Mouse (Mus musculus): ENCODE data around the gene Myh7. TPM values are rescaled to one million over a fixed set of nuclear protein-coding genes. Genes with fewer than 3 reads are reported as not detected.

Myh7 gene
- total and polyA plus RNA-seq, 3 experiments: 0.08 TPM; not detected in 2

DNA sequence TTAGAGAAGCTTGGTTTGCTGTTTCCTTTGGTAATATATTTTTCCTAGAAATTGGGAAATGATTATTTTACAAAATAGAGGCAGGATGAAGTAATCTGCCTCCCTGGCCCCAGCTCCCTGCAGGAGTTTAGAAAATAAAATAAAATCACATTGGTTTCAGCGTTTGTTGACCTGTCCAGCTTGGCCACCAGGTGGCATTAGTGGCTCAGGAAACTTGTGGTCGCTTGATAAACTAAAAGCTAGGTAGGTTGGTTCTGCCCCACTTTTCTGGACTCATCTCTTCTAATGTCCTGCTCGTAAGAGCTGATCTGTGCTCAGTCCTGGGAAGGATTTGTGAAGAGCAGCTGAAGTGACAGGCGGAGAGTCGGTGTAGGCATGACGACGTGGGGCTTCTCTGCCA lies 29.8 kb upstream of the Myh7 start:
- H3K4me2 ChIP-seq (ENCODE audit: insufficient read depth, low read depth, poor library complexity, severe bottlenecking): no peak overlapping the region
- no peak overlapping the region for H3K4me3 ChIP-seq (replicated peaks in 1 of 3; ENCODE audit: low read depth in 2 of 3, low read length in 2 of 3, poor library complexity in 1 of 3)
- H3K9ac ChIP-seq (ENCODE audit: insufficient read depth, low read depth): no peak overlapping the region
- H3K27ac ChIP-seq (ENCODE audit: insufficient read depth, low read depth): no peak overlapping the region
- in situ Hi-C loops (cut with MboI; ENCODE audit: low pct_ligation_motif_present, low pct_unique_long_range_greater_than_20kb, low sequenced_read_pairs): no loop called here
- H3K36me3 ChIP-seq (replicated peaks in 1 of 2; ENCODE audit: control insufficient read depth in 1 of 2, insufficient read depth in 1 of 2, low read length in 1 of 2): peaks cover 51 to 74% of the 10 kb centered on the region in 2 experiments
- H3K79me2 ChIP-seq (replicated peaks; ENCODE audit: control insufficient read depth, extremely low read depth, insufficient read depth, poor library complexity, severe bottlenecking): no peaks in the 10 kb centered on the region
- DNase-seq (ENCODE audit: extremely low read depth): peak; percentile 53
- TF ChIP-seq EP300 (IDR thresholded peaks at IDR 0.05; ENCODE audit: low read length) (no peak), RAD21 (IDR thresholded peaks at IDR 0.05; ENCODE audit: low read depth, low read length) (peak; percentile 70), CTCF (conservative IDR thresholded peaks at IDR 0.05 in 1 of 2, IDR thresholded peaks at IDR 0.05 in 1 of 2; ENCODE audit: low read depth in 2 of 2, low read length in 2 of 2) (peak; percentile 30 to 80; a peak in 3 of 4 replicates), SMC3 (IDR thresholded peaks at IDR 0.05; ENCODE audit: low read depth, low read length) (peak; percentile 71)
- H3K9me3 ChIP-seq (replicated peaks; ENCODE audit: low read length): no peaks in the 10 kb centered on the region
- dilution Hi-C loops (cut with MboI; ENCODE audit: extremely low pct_ligation_motif_present, extremely low pct_unique_long_range_greater_than_20kb, low sequenced_read_pairs): no loop called here
- no peaks in the 10 kb centered on the region for H3K27me3 ChIP-seq (replicated peaks)
- no peaks in the 10 kb centered on the region for H3K4me1 ChIP-seq (ENCODE audit: control insufficient read depth in 1 of 2, insufficient read depth in 2 of 2)

DNA sequence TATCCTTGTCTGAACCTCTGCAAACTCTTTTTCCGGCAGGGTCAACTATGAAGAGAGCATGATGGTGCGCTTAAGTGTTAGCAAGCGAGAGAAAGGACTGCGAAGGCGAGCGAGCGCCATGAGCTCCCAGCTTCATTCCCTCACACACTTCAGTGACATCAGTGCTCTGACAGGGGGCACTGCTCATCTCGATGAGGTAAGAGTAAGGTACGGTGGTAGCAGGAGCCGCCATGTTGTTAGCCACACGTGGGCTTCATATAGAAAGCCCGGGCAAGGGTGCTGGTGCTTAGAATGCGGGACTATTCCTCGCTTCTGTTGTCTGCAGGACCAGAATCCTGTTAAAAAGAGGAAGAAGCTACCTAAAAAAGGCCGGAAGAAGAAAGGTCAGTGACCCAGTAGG lies 28.6 kb upstream of the Myh7 start:
- no peak overlapping the region for H3K4me2 ChIP-seq (ENCODE audit: insufficient read depth, low read depth, poor library complexity, severe bottlenecking)
- no peak for TF ChIP-seq MAZ (IDR thresholded peaks at IDR 0.05; ENCODE audit: low read depth, low read length)
- TF ChIP-seq ZMIZ1 (IDR thresholded peaks at IDR 0.05; ENCODE audit: low read depth, low read length): no peak
- TF ChIP-seq EP300 (IDR thresholded peaks at IDR 0.05; ENCODE audit: low read length): no peak
- no peak for TF ChIP-seq SMC3 (IDR thresholded peaks at IDR 0.05; ENCODE audit: low read depth, low read length)
- TF ChIP-seq NRF1 (IDR thresholded peaks at IDR 0.05; ENCODE audit: low read depth, low read length): no peak
- no peak for TF ChIP-seq HCFC1 (IDR thresholded peaks at IDR 0.05; ENCODE audit: low read depth, low read length)
- no peak for TF ChIP-seq CTCF (conservative IDR thresholded peaks at IDR 0.05 in 1 of 2, IDR thresholded peaks at IDR 0.05 in 1 of 2; ENCODE audit: low read depth in 2 of 2, low read length in 2 of 2)
- no peak for TF ChIP-seq ZC3H11A (IDR thresholded peaks at IDR 0.05; ENCODE audit: low read depth, low read length)
- TF ChIP-seq IRF4 (IDR thresholded peaks at IDR 0.05; ENCODE audit: low read depth, low read length): no peak
- TF ChIP-seq ZNF384 (IDR thresholded peaks at IDR 0.05; ENCODE audit: low read depth, low read length): no peak
- TF ChIP-seq JUND (conservative IDR thresholded peaks at IDR 0.05; ENCODE audit: low read depth, low read length): no peak
- TF ChIP-seq ELF1 (IDR thresholded peaks at IDR 0.05; ENCODE audit: low read depth, low read length): no peak
- TF ChIP-seq TCF12 (IDR thresholded peaks at IDR 0.05; ENCODE audit: low read depth, low read length): no peak
- TF ChIP-seq UBTF (IDR thresholded peaks at IDR 0.05; ENCODE audit: low read depth, low read length): no peak
- TF ChIP-seq E2F4 (IDR thresholded peaks at IDR 0.05; ENCODE audit: insufficient replicate concordance, low read depth, low read length): no peak
- TF ChIP-seq ZKSCAN1 (IDR thresholded peaks at IDR 0.05; ENCODE audit: borderline replicate concordance, low read depth, low read length): no peak
- TF ChIP-seq CHD2 (IDR thresholded peaks at IDR 0.05; ENCODE audit: low read length): no peak
- no peak for TF ChIP-seq MAFK (IDR thresholded peaks at IDR 0.05; ENCODE audit: insufficient replicate concordance, low read length)
- no peaks in the 10 kb centered on the region; the same call in none of the 2 replicates for H3K79me2 ChIP-seq (replicated peaks; ENCODE audit: control insufficient read depth, extremely low read depth, insufficient read depth, poor library complexity, severe bottlenecking)
- dilution Hi-C loops (cut with MboI; ENCODE audit: extremely low pct_ligation_motif_present, extremely low pct_unique_long_range_greater_than_20kb, low sequenced_read_pairs) (no loop called here), in situ Hi-C loops (cut with MboI; ENCODE audit: low pct_ligation_motif_present, low pct_unique_long_range_greater_than_20kb, low sequenced_read_pairs) (no loop called here)
- H3K4me3 ChIP-seq (replicated peaks in 1 of 3; ENCODE audit: low read depth in 2 of 3, low read length in 2 of 3, poor library complexity in 1 of 3): no peak overlapping the region
- peaks cover 53 to 81% of the 10 kb centered on the region in 2 experiments for H3K36me3 ChIP-seq (replicated peaks in 1 of 2; ENCODE audit: control insufficient read depth in 1 of 2, insufficient read depth in 1 of 2, low read length in 1 of 2)
- no peaks in the 10 kb centered on the region for H3K4me1 ChIP-seq (ENCODE audit: control insufficient read depth in 1 of 2, insufficient read depth in 2 of 2)
- H3K27me3 ChIP-seq (replicated peaks): no peaks in the 10 kb centered on the region
- DNase-seq (ENCODE audit: extremely low read depth): no peak
- no peak overlapping the region for H3K27ac ChIP-seq (ENCODE audit: insufficient read depth, low read depth)
- H3K9ac ChIP-seq (ENCODE audit: insufficient read depth, low read depth): no peak overlapping the region
- no peaks in the 10 kb centered on the region for H3K9me3 ChIP-seq (replicated peaks; ENCODE audit: low read length)

Data from CH12.LX (cell line).